Mouse (Mus musculus) megakaryocyte-erythroid progenitor cell, adult 5-6 weeks (primary cell): ENCODE results near the gene Rps6ka2. TPM values are rescaled to one million over a fixed set of nuclear protein-coding genes. Genes with fewer than 3 reads are reported as not detected.
"Not testable (repeated sequence)": the region's sequence is repeated elsewhere in the genome, so short reads cannot be mapped to it uniquely, and the experiment has no call there.

ENCODE experiments used
- ATAC-seq: replicated peaks from 2 replicates; pipeline ENCODE4 v1.8.0; 2016; ENCODE audit warnings: mild to moderate bottlenecking, inconsistent platforms; ENCODE audit not compliant: severe bottlenecking, poor library complexity, low FRiP score, low TSS enrichment
- total RNA-seq, 2 experiments: library from RNA; stranded (forward) in 1 of 2; stranded (reverse) in 1 of 2; fragments of 200-1000, 215-1000 nt in 1 of 2; fragments of >200 nt in 1 of 2; fragmentation: Nextera tagmentation in 1 of 2; gene quantifications; 2 replicates each; pipeline ENCODE4 v1.2.3; 2014 to 2017

Rps6ka2 gene
- total RNA-seq (2014; fragmentation: Nextera tagmentation) (1.9 and 2.6 TPM in 2 replicates), total RNA-seq (2017) (1.8 and 1.9 TPM in 2 replicates)

DNA sequence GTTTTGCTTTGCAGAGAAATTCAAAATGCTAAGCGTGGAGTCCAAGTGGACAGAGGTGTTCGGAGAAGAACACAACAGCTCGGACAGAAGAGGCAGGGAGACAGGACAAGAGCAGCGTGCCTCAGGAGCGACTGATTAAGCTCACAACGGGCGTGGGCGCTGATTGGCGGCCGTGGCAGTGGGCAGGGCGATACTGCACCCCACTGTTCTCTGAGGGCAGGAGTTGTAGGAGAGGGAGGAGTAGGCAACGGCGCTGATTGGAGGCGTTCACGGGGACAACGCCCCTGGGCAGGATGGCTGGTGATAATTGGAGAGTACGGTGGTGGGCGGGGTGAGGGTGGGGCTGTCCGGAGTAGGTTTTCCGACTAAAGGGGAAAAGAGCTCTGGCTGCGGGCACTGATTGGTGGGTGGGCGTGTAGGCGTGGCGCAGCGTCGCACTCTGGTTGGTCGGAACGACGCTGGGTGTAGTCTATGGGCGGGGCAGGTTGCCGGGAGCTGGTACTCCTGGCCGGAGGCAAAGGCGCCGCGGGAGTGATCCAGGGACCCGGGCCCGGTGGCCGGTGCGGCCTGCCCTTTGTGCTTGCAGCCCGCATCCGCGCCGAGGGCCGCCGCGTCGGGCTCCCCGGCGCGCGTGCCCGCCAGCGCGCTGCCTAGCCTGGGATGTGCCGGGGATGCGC lies at the start of gene Rps6ka2:
Rps6ka2 (plus strand) TSS at position 489 of the 677 bp plus-strand sequence.
- ATAC-seq, result peak; percentile 97

DNA sequence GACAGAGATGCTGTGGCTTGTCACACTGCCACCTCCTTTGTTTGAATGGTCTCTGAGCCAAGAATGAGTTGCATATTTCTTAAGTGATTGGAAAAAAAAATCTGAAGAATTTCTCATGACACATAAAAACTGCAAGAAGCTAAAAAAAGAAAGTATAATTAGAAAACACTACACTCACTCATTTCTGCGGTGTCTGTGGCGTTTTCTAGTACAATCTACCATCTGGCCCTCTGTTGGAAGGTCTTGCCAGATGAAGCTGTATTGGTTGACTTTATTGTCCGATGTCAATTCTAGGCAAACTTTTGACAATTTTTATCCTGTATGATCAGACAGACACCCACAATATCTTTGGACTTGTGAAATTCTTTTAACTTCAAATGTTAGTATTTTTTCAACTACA lies 49.1 kb upstream of the Rps6ka2 start:
- not testable (repeated sequence) for ATAC-seq

DNA sequence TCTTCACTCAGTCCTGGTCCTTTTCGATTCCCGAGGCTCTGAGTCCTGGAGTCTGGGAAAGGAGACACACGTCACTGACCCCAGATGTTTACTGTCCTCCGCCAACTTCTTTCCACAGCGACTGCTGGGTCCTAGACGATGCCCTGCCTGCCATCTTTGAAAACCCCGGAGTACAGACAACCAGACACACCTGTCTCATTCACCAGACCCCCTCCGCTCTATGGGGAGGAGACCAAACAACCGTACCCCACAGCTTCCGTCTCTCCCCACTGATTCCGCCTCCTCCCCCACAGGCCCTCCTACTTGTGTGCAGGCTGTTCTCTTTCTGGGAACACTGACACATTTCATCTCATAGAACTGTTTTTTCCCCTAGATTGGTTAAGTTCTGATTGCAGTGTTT lies 47.4 kb upstream of the Rps6ka2 start:
- not testable (repeated sequence) for ATAC-seq

DNA sequence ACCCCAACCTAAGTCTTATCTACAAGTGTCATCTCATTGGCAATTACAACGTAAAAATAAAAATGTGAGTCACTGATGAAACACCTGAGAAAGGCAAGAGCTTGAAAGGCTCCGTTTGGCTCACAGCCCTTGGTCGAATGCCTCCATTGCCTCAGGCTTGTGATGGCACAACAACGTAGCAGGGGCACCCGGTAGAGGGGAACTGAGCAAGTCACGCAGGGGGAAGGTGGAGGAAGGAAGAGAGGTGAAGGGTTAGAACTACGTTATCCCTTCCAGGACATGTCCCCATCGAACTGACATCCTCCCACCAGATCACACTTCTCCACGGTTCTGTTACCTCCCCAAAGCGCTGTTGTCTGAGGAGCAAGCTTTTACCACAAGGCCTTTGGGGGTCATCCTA lies 43.4 kb upstream of the Rps6ka2 start:
- ATAC-seq, result not testable (repeated sequence)

DNA sequence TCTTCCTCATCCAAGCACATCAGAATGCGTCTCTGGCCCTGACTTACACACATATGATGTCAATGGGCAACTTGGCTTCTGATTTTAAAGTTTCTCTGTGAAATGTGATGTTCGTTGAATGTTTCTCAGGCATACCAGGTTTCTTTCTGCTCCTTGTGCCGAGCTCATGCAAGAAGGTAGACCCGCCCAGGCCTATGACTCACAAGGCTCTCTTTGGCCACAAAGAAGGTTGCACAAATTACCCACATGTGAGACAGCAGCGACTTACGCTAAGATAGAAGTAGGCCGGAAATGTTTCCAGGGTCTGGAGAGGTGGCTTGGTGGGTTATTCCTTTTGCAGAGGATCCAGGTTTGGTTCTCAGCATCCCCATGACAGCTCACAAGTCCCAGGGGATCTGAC lies 35.9 kb upstream of the Rps6ka2 start:
- not testable (repeated sequence) for ATAC-seq

DNA sequence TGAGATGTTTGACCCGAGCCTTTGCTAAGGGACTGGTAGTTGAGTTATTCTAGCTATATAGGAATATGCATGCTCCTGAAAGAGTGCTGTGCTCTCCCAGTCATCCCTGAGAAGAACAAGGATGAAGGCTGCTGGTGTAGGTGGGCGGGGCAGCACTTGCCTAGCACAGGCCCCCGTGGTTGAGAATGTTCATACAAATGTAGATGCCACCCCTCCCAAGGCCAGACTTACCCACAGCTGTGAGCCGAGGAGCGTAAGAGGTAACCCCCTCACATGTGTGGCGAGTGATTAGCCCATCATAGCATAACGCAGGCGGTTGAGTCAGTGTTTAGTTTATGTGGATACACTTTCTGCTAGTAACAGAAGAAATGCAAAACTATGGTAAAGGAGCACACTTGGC lies 34.6 kb upstream of the Rps6ka2 start:
- peak; percentile 64; the same call in 1 of the 2 replicates for ATAC-seq

DNA sequence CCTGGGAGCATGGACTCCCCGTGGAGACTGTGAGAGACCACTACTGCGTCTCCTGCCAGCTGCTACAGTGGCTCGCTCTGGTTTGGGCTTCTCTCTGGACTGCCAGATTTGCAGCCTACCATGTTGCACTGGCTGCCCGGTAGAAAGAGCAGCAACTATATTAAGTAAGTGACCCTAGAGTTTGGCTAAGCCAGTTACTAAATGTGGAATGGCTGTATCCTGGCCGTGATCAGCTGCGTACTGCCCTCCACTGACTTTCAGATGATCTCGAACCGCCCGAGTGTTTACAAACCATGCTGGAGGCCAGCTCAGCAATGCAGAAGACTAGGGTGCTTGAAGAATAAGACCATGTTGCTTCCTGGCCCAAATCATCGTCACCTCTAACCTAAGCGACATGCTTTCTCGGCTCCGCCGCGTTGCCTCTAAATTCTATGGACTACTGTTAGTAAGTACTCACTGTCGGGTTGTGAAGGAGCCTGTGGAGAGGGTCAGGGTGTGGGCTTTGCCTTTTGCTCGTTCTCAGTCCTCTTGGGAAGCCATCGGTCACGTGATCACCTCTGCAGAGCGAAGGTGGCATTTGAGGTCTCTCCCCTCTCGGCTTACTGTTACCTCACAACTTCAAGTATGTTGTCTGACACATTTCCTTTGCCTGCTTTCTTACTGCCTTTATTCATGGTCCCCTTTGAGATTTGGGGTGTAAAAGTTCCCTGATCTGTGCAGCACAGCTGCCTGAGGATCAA lies 31.6 kb upstream of the Rps6ka2 start:
- ATAC-seq, result no peak

DNA sequence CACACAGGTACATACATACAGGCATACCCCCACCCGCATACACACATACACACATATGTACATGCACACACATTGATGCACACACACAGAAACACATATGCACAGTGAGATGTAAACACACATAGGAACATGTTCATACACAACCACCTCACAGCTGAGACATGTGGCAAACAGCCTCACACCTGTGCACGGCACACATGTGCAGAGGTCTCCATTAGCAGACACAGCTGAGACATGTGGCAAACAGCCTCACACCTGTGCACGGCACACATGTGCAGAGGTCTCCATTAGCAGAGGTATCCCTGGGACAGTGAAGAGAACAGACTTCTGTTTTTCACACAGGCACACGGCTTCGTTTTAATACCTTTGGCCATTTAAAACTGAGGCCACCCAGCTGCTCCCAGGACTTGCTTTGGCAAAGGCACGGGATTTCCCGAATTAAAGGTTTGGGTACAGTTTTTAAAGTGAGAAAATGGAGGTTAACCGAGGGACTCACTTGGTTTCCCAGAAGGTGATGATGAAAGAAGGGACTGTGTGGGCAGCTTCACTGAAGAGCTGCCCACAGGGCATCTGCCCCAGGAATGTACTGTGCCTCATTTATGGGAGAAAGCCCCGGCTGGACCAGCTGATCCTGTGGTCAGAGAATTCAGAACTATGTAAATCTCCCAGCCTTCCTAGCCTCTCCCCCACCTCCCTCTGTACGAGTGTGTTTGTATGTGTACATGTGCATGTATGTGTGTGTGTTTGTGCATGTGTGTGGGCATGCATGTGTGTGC lies 29.3 kb upstream of the Rps6ka2 start:
- ATAC-seq, result no peak

DNA sequence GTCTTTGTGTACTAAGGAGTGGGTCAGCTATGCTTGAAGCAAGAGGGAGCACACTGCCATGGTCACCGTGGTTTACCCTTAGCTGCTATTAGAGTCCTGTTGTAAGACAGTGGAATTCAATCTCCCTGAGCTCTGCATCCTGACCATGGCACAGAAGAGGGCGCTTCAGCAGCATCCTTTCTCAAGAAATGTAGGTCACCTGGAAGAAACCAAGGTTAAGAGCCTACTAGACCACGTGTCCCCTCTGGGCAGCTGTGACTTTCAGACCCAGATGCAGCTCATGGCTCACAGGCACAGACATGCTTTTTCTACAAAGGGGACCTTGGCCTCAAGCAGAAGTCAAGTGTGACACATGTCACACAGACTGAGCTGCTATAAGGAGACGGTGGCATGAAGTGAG lies 27.5 kb upstream of the Rps6ka2 start:
- ATAC-seq, result no peak

DNA sequence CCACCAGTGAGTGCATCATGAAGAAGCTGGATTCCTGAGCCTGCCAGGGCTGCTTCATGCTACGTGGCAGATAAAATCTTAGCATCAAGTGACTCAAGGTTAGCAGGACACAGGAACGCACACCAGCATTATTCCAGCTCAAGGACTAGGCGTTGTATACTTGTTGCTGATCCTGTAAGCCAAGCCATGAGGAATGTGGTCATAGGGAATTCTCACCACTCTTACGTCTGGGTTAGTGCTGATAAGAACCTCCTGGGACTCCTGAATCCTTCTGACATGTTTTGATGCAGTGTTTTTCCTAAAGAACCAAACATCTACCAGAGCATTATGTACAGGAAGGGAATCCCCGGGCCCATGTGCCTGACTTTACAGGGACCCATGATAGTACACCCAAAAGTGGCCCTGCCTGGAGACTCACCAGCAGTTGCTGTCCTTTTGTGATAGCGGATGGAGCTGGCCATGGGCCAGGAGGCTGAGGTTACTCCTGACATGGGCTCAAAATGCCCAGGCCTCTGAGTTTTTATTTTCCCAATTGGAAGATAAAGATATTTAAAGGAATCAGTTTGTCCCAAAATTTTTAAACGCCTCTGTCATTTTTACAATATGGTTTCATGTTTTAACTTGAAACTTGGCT lies 25.9 kb upstream of the Rps6ka2 start:
- ATAC-seq, result 0 out of 2 replicates have a peak, but pooled peaks have one; percentile 38

DNA sequence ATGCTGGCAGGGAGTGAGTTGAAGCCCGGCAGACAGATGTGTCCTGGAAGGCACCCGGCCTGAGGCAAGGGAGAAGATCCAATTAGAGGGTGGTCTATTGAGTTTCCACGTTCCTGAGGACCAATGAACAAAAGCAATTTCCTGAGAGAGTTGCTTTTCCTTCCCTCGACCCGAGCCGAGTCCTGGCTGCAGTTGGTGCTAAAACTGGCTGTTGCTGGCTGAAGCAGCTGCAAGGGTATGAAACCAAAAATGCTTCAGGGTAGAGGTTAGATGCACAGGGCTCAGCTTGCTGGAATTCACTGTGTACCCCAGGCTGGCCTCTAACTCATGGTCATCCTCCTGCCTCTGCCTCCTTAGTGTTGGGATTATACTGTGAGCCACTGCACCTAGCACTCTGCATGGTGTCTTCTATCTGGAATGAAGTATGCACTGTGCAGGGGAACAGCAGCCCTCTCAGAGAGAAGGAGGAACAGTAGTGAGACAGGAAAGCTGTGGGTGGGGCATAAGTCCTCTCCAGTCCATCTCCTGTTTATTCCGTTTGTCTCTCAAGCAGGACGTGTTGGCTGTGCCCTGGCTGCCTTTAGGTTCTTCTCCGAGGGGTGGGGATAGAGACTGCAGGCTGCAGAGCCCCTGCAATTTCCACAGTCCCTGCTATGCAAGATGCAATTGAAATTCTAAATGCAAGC lies 24.4 kb upstream of the Rps6ka2 start:
- 0 out of 2 replicates have a peak, but pooled peaks have one; percentile 13 for ATAC-seq

DNA sequence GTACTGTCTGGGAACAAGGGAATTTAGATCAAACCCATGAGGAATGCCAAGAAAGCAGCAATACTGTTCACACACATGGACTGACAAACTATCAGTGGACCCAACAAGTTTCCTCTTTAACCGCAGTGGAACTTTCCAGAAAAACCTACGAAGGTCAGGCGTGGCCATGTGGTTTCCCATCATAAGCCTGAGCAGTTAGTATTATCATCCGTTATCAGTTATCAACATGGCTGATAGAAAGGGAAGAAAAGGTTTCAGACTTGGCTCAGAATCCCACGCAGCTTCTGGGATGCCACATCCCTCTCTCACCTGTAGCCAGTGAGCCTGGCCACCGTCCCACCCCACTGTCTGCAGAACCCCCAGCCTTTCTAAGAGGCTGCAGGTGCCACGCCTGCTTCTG lies 23.4 kb upstream of the Rps6ka2 start:
- no peak for ATAC-seq

DNA sequence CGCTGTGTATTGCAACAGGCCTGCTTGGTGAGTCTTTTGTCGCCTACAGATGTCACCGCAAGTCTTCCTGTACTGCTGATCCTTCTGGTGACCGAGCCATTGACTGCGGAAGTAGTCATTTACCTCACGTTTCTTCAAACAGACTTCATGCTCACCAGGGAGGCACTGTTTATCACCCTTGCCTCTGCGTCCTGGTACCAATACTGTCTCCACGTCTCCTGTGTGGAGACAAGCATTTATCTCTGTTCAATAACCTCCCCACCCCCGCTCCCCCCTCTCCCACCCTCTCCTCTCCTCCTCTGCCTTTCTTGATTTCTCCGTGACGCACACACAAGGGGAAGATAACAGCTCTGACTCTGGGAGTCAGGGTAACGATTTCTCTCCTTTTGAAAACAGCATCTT lies 22.0 kb upstream of the Rps6ka2 start:
- no peak for ATAC-seq

DNA sequence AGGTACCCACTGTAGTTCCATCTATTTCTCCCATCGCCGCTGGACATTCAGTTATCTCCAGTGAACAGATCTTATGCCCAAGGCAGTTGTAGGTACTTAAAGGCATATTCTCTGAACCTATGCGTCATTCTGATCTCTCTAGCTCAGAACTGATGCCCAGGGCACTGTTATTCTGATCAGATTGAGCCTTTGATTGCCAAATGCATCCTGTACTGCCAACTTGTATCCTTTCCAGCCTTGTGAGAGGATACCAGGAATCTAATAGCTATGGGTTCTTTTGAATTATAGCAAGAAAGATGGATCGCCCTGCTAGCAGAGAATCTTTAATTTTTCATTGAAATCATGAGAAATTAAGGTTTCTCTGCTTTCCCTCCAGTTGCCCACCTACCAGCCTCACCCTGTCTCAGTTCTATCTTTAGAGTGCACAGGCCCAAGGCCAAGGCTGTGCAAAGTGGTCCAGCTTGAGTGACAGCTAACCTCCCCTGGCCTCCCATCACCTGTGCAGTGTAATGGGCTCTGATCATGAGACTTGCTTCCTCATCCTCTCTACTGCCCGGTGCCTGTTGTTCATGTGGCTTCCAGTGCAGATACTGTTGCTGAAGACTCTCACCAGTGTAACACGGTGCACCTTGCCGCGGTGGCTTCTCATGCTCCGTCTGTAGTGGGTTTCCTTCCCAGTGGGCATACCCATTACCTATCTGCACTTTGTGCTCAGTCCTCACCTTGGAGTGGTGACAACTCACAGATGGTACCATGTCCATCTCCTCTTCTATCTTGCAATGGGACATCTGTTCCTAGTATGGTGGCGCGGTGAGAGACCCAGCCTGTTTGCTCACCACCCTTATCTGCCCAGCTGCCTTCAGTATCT lies 20.4 kb upstream of the Rps6ka2 start:
- no peak for ATAC-seq

DNA sequence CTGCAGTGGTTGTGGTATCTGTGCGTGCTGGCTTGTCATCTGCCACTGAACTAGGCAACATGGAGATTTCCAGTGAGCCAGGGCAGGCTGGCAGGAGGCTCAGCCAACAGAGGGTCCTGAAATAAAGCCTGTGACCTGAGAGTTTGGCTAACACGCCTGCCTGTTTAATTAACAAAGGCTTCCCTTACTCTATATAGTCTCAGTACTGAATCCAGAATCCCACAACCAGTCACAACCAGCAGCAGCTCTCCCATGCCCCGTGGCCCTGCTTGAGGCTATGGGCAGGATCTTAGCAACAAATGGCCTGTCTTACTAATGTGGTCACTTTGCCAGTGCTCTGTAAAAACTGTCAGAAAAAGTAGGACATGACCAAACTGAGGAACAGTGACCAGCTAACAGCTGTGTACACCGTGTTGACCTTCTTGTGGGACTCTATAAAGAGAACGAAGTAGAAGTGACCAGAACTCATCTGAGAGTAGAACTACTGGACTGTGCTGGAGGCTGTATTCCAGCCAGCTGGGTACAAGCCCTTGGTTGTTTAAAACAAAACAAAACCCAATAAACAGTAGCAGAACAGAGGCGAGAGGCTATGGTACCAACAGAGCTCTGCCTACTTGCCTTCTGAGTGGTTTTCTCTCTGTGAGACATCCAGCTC lies 18.3 kb upstream of the Rps6ka2 start:
- ATAC-seq, result no peak

DNA sequence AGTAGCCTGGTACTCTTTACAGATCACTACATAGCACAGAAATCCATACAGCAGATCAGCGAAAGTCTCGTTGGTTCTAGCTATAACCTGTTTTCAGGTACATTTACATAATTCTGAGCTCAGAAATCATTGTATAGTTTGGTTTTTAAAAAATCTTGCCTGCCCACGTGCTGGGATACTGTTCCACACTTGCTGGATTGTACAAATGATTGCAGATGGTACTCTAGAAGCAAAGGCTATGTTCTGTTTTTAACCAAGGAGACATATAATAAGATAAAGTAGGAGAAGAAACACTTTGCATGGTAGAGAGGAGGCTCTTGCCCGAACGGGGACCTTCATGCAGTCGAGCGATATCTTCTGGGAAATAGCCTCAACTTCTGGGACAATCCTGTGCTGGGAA lies 17.3 kb upstream of the Rps6ka2 start:
- no peak for ATAC-seq

DNA sequence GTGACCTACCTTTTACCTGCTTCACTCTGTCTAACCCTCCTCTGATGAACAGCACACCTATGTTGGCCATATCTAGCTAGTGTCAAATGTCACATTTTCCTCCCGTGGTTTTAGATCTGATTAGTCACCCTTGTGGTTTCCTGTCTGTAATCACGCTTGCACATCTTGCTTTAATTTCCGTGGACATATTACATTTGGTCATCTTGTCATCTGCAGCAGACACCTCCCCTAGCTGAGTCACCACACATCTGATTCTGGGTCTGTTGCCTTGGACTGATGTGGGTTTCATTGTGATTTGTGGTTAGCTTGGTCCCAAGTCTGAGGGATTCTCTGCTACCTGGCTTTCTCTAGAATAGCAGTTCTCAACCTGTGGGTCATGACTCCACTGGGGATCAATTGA lies 6.0 kb upstream of the Rps6ka2 start:
- peak; percentile 52 for ATAC-seq

DNA sequence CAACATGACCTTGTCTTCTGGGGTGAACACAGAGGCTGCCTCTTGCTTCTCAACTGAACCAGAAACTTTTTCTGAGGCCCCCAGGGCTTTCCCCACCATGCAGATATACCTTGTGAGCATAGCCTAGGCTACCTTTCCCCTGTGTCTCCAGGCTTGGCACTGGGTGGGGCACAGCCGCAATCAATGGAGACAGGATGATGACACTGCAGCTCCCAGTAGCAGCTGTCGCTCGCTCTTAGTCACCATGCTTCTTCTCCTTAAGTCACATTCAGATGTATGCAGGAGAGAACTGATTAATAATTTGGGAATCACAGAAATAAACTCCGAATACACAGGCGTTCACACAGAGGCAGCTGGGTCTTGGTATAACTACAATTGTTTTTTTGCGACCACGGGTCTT lies 4.4 kb upstream of the Rps6ka2 start:
- no peak for ATAC-seq
